Mouse (Mus musculus) adrenal gland, postnatal 25 days (tissue): ENCODE measurements around the gene Olfr338. TPM values are rescaled to one million over a fixed set of nuclear protein-coding genes. Genes with fewer than 3 reads are reported as not detected.
"Not testable (repeated sequence)": the region's sequence is repeated elsewhere in the genome, so short reads cannot be mapped to it uniquely, and the experiment has no call there.

Source experiments
- DNase-seq: peaks from one replicate; pipeline ENCODE4 v3.0.0; 2021; ENCODE audit warnings: mixed read lengths
- long read RNA-seq: library from polyadenylated mRNA; stranded (forward); transcript quantifications from one replicate; pipeline ENCODE4 v2.0.0, GENCODE M21; 2021
- total RNA-seq: library from RNA; stranded (reverse); gene quantifications from 2 replicates; pipeline ENCODE4 v1.2.3, GENCODE M21; 2021

The Olfr338 gene
- total RNA-seq: not detected in 2 replicates
- long read RNA-seq: 0 reads

GRCm38 (mm10) chr2:36373219-36373618, at the start of gene Olfr338:
TSS of gene Olfr338 (plus strand) at chr2:36373519.
- DNase-seq: no peak

DNA sequence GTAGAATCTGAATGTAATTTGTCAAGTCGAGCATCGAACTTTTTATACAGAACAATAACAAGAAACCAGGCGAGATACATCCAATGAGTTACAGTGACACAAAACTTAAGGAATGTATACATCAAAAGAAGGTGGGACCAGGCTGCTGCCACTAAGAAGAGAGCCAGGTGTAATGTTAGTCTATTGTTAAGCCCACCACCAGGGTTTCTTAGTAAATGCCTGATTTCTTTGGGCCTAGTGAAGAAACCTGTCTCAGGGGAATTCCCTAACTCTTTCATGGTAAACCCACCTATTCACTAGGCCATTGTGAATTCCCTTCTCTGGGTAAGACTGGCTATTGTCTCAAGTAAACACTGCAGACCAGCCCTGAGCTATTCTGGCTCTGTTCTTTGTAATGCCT, 41.9 kb downstream of the Olfr338 start:
- DNase-seq: not testable (repeated sequence)

GRCm38 (mm10) chr2:36415591-36415990, 42.3 kb downstream of the Olfr338 start:
- DNase-seq: not testable (repeated sequence)

DNA sequence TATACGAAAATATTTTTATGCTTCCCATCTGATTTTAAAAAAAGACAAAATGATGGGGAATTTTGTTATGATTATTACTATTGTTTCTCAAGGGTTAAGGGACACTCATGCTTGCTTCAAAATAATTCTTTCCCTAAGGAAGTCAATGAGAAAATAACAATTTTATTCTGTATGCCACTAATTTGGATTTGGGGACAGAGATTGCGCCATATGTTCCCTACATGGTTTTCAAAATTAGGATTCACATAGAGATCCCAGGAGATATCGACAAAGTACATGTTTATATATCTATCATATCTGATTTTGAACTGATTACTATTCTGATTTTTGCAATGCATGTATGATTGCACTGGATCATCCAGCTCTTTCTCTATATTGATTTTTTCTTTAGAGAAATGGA, 45.3 kb downstream of the Olfr338 start, which contains the start of gene Olfr339:
Gene Olfr339 (plus strand): TSS at position 301 of the 400 bp plus-strand sequence.
- DNase-seq: no peak

Other genes with a start within 250 kb of the Olfr338 start
- gene Mrrf, start 237.1 kb upstream of the Olfr338 start, total RNA-seq: 24.6 and 24.8 TPM in 2 replicates
- 27.0 and 28.5 TPM in 2 replicates for gene Rbm18, start 236.7 kb upstream of the Olfr338 start, total RNA-seq
- gene Ptgs1, start 143.1 kb upstream of the Olfr338 start, total RNA-seq: 8.7 and 12.4 TPM in 2 replicates
- gene Olfr339, start 45.4 kb downstream of the Olfr338 start, total RNA-seq: not detected in 2 replicates
- gene Olfr340, start 79.1 kb downstream of the Olfr338 start, total RNA-seq: not detected in 2 replicates
- gene Olfr341, start 108.9 kb downstream of the Olfr338 start, total RNA-seq: not detected in 2 replicates
- not detected in 2 replicates for gene Olfr342, start 151.5 kb downstream of the Olfr338 start, total RNA-seq
- gene Olfr344, start 193.1 kb downstream of the Olfr338 start, total RNA-seq: not detected in 2 replicates